Mouse (Mus musculus): ENCODE measurements at regions not wholly inside any gene's neighbourhood (a gene's known extent, or its start where the extent isn't known, plus 50 kb on each side); places are given as distances from the start of the nearest gene placed in this dataset.

GRCm38 (mm10) chr6:135433753-135434152 lies 71.4 kb downstream of the Emp1 start:
- no peak for DNase-seq (ENCODE audit: inconsistent age in 2 of 2, low spot score in 1 of 2)

DNA sequence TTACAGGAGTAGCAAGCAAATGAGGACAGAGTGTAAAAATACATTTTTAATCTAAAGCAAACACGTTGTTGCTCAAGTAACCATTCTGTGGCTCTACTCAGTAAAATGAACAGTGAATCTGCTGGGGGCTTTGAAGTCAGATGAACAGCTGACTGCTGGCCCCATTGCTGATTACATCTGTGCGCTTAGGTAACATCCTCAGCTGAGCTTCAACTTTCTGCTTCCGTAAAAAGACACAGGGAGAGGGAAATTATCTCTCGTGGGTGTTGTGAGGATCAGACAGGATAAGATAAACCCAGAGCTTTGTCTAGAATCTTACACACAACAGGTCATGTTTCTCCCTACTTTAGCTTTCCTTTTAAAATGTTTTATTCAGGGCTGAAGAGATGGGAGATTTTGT lies 74.0 kb downstream of the Emp1 start:
- no peak for DNase-seq (ENCODE audit: inconsistent age in 2 of 2, low spot score in 1 of 2)

DNA sequence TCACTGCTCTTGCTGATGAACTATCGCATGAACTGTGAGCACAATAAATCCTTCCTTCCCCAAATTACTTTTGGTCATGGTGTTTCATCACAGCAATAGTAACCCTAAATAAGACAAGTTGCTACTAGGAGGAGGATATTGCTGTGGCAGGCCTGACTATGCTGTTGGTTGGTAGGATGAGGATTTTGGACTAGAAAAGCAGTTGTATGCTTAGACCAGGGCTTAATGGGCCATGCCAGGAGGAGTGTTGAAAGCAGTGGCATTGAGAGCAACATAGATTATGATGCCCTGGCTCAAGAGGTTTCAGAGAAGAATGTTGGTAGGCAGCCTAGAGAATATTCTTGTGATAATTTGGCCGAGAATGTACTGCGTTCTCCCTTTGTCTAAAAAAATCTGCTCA lies 75.9 kb downstream of the Emp1 start:
- no peak for DNase-seq (ENCODE audit: inconsistent age in 2 of 2, low spot score in 1 of 2)

DNA sequence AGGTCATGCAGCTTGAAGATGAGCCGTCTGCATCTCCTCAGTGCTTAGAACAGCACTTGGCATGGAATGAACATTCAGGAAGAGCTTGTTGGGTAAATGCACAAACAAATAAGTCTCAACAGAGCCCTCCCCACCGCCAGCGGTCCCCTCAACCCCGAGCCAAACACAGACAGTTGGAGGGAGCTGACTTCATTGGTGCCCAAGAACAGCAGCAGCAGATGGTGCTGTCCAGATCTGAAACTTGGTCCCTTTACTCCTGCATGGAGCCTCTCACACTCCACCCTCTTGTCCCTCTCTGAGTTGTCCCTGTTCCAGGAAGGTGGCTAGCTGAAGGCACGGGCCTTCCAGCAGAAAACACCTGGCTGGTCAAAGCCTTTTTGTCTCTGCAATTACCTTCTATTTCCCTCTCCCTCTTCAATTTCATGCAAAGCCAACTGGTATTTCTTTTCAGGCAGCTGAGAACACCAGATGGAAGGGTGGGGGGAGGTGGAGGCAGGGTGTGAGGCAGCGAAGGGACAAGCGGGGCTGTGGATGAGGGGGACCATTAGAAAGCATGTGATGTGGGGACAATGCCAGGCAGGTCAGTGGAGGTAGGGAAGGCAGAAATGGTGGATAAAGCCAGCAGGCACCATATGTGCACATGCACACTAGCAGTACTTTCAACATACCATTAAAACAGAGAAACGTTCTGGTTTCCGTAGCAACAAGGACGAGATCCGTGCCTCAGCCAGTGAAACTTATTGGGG lies 79.0 kb downstream of the Emp1 start:
- DNase-seq (ENCODE audit: inconsistent age in 2 of 2, low spot score in 1 of 2), result no peak

DNA sequence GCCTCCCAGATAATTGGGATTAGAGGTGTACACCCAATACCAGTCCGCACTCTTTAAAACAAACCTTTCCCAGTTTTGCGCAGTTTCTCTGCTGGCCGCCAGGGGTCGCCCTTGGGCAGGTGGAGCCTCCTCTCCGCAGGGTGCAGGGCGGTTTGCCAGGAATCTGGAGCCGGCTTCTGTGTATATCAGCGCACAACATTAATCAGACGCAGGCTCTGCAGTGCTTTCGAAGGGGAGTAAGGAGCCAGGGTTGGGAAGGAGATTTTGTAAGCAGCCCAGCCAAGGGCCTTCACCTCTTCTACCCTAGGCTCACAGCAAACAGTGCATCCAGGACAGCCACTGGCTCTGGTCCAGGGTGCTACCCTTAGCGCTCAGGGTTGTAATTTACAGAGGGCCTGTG lies 82.3 kb downstream of the Emp1 start:
- DNase-seq (ENCODE audit: inconsistent age in 2 of 2, low spot score in 1 of 2), result peak; percentile 87 to 96

DNA sequence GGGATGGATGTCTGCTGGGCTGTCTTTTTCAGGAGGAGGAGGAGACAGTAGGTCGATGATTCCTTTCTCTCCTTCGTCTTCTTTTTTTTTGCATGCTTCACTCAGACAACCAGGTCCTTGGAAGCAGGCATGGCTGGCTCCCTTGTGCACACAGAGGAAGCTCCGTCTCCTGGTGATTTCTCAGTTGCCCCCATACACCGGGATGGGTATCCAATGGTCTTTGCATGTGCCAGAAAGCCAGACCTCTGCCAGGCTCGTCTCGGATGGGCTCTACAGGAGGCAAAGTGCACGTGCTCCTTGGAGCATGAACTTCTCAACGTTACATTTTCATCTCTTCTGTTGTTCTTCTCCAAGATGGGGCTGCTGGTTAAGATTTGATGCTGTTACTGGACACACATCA lies 82.7 kb downstream of the Emp1 start:
- DNase-seq (ENCODE audit: inconsistent age in 2 of 2, low spot score in 1 of 2), result no peak

GRCm38 (mm10) chr6:135447801-135448200 lies 85.5 kb downstream of the Emp1 start:
- DNase-seq (ENCODE audit: inconsistent age in 2 of 2, low spot score in 1 of 2), result no peak

DNA sequence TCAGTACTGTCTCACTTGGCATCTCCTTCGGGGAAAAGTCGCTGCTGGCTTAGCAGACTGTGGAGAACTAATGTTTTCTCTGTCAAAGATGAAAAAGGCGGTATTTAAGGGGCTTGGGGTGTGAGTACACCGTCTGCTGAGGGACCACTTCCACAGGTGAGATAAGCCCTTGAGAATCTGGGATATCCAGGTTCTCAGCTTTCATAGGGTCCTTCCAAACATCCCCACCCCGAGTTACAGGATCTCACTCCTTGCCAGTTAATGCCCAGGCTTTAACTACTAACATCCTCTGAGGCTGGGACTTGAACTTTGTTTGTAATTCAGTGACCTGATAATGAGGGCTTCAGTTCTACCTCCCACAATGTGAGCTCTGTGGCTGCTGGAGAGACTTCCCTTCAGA lies 86.9 kb downstream of the Emp1 start:
- no peak for DNase-seq (ENCODE audit: inconsistent age in 2 of 2, low spot score in 1 of 2)

DNA sequence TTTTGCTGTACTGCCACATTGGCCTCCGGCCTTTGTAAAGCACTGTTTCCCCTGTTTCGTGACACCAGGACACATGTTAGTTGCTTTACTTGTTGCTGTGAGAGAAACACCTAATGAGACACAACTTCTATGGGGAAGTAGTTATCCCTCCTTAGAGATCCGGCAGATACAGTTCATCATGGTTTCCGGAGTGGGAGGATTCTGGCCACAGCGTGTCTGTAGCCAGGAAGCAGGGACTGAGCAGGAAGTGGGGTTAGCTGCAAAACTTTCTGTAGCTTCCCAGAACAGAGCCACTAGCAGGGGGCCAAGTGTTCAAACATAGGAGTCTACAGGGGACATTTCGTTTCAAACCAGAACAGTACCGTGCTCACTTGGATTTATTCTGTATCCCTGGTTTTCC lies 88.2 kb downstream of the Emp1 start:
- DNase-seq (ENCODE audit: inconsistent age in 2 of 2, low spot score in 1 of 2), result no peak

- DNase-seq (ENCODE audit: inconsistent age in 2 of 2, low spot score in 1 of 2), result no peak
Observed at GRCm38 (mm10) chr6:135451165-135451797, 88.9 kb downstream of the Emp1 start.

DNA sequence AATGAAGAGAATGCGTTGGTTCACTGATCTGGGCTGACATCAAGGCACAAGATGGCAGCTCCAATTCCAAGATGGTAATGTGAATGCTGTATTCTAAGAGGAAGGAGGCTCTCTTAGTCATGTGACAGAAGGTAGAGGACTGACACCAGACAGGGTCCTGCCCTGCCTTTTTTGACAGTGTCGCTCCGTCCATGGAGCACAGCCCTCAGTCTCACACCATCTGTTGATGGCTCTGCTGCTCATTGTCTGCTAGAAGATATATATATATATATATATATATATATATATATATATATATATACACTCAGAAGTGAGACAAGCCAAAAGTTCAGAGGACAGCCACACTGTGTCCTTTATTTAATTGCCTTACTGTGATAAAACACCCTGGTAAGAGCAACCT lies 90.7 kb downstream of the Emp1 start:
- DNase-seq (ENCODE audit: inconsistent age in 2 of 2, low spot score in 1 of 2), result no peak

DNA sequence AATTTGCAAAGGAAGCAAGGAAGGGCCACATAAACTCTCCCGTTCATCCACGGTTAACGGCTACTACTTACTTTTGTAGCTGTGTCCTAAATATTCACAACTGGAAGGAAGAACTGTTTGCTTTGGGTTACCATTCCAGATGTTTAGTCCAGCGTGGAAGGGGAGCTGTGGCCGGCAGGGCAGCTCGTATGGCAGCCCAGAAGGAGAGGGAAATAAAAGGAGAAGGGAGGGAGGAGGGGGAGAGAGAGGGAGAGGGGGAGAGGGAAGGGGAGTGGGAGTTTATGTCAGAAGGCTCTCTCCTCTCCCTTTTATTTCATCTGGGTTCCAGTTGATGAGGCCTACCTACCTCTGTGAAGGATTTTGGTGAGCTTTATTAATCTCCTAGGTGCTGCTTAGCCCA lies 110.2 kb downstream of the Emp1 start:
- no peak for DNase-seq (ENCODE audit: inconsistent age in 2 of 2, low spot score in 1 of 2)

DNA sequence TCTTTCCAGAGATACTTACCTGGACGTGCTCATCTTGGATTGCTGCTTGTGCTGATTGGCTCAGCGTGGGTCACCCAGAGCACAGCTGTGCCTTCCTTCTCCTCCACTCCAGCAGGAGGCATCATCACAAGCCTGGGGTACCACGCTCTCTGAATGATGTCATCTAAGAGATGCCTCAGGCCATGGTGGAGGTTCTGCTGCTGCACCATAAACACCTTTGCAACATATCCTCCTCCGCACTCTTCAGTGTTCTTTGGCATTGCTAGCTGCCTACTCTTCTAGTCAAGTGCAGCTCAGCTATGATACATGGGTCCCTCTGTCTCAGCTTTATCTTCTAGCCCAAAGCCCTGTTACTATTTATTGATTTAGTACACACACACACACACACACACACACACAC lies 110.8 kb downstream of the Emp1 start:
- DNase-seq (ENCODE audit: inconsistent age in 2 of 2, low spot score in 1 of 2), result no peak

- no peak for DNase-seq (ENCODE audit: inconsistent age in 2 of 2, low spot score in 1 of 2)
Observed at GRCm38 (mm10) chr6:135488795-135489194, 126.5 kb downstream of the Emp1 start.

DNA sequence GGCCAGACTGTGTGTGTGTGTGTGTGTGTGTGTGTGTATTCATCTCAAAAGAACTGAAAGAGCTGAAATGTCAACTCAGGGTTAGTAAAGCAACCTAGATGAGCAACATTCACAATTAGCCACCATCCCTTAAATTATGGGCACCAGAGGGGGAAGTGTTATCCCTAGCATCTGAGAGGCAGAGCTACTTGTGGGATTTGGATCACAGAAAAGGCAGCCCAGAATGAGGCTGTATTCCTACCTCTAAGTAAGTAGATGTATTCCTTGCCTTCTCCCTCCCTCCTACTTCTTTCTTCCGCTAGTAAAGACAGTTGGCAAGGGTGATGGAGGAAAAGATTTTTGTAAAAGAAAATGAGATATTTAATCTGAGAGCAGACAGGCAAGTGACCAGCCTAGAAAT lies 131.6 kb downstream of the Emp1 start:
- DNase-seq (ENCODE audit: inconsistent age in 2 of 2, low spot score in 1 of 2), result no peak

- DNase-seq (ENCODE audit: inconsistent age in 2 of 2, low spot score in 1 of 2), result no peak
Observed at GRCm38 (mm10) chr6:135495841-135496240, 133.5 kb downstream of the Emp1 start.

GRCm38 (mm10) chr6:135498592-135498991 lies 136.2 kb downstream of the Emp1 start:
- DNase-seq (ENCODE audit: inconsistent age in 2 of 2, low spot score in 1 of 2), result no peak

DNA sequence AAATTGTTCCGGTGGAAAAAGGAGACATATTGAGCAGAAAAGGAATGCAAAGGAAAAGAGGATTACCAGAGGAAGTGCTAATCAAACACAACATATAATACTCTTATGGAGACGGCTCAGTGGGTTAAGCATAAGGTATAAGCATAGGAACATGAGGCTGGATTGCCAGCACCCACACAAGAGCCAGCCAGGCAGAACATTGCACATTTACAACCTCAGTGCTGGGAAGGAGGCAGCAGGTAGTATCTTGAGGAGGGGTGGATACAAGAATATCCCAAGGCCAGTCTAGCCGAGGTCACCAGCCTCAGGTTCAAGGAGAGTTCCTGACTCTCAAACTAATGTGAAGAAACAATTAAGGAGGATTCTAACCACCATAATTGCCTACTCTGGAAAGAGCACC lies 138.0 kb downstream of the Emp1 start:
- DNase-seq (ENCODE audit: inconsistent age in 2 of 2, low spot score in 1 of 2), result no peak

DNA sequence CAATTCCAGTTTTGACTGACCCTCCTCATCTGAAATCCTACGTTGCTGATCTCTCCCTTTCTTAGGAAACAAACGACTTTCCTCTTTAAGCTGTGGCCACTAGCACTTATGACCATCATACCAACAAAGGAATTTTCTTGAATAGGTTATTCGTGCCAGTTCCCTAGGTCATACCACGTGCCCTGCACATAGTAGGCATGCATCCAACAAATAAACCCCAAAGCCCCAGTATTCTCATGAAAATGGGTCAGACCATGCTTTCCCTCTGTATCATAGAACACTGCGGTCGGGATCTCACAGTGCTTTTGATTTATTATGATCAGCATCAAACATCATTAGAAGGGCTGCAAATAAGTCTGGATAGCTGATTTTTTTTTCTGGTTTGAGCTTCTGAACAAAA lies 139.4 kb downstream of the Emp1 start:
- no peak for DNase-seq (ENCODE audit: inconsistent age in 2 of 2, low spot score in 1 of 2)

DNA sequence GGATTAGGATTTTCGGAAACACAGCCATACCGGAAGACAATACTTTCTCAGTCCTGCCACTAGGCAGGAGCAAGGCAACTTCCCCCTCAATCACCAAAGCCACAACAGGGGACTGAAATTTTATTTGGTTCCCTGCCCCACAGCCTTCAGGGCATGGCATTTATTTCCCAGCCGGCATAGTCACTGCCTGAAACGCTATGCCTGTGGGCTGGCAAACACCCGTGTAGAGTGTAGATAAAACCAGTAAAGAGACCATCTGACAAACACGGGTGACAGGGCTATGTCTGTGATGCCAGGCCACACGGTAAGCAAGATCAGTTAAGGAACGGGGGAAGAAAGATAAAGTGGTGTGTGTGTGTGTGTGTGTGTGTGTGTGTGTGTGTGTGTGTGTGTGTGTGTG lies 140.1 kb downstream of the Emp1 start:
- peak in 1 of 2 experiments; percentile 24 for DNase-seq (ENCODE audit: inconsistent age in 2 of 2, low spot score in 1 of 2)

GRCm38 (mm10) chr6:135518710-135519437 lies 156.5 kb downstream of the Emp1 start:
- DNase-seq (ENCODE audit: inconsistent age in 2 of 2, low spot score in 1 of 2), result no peak

DNA sequence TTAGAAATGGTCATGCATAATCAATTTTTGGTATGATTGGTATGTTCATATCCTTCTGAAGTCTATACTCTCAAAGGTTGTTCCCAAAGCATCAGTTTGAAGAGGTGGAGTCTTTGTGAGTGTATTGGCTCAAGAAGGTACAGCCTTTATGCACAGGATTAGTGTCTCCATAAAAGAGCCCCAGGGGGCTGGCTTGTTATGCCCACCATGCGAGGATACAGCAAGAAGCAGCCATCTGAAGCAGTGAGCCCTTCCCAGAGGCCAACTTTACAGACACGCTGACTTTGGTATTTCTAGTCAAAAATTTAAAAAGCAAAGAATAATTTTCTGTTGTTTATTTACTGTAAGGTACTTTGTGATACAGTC lies 157.1 kb downstream of the Emp1 start:
- no peak for DNase-seq (ENCODE audit: inconsistent age in 2 of 2, low spot score in 1 of 2)

Data from adrenal gland, adult (tissue).